Mouse (Mus musculus) macrophage (primary cell): ENCODE data around the gene Blmh. TPM values are rescaled to one million over a fixed set of nuclear protein-coding genes. Genes with fewer than 3 reads are reported as not detected.

Experiments
- polyA plus RNA-seq: library from polyadenylated mRNA; stranded (reverse); fragments of 250-400 nt; gene quantifications from 3 replicates; pipeline ENCODE4 v1.2.4, GENCODE M21; 2018; ENCODE audit warnings: inconsistent platforms

Blmh gene
- polyA plus RNA-seq, 1 experiment from 2014 or later = 95.7 TPM

Other genes with a start within 250 kb of the Blmh start
- not detected in 3 replicates for gene Trarg1, start 245.0 kb upstream of the Blmh start, polyA plus RNA-seq
- gene Gosr1, start 161.2 kb upstream of the Blmh start, polyA plus RNA-seq = 27.4 to 75.9 TPM (median 30.2 TPM) in 3 replicates
- 25.6 to 94.3 TPM (median 28.7 TPM) in 3 replicates for gene Cpd, start 77.8 kb upstream of the Blmh start, polyA plus RNA-seq
- not detected in 3 replicates for gene Tmigd1, start 22.6 kb upstream of the Blmh start, polyA plus RNA-seq
- gene Slc6a4, start 73.8 kb downstream of the Blmh start, polyA plus RNA-seq = 0.09 to 0.23 TPM in 2 of 3 replicates, not detected in the other
- gene Nsrp1, start 153.6 kb downstream of the Blmh start, polyA plus RNA-seq = 18.8 to 51.2 TPM (median 21.1 TPM) in 3 replicates